In the genomic region with DNA sequence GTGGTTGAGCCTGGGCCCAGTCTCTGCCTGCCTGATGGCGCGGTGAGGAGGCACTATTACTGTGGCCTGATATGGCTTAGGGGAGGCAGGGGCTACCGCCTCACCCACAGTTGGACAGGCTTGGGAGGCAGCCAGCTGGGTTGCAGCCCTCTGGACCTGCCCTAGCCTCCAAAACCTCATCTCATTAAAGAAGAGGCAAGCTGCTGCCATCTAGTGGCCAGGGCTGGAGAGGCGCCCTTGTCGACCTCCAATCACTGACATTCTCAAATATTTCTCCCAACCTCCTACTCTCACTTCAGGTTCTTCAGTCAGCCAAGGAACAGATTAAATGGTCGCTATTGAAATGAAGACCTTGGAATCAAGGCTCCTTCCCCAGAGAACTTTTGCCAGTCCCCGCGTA, we compare ENCODE assay signal across 8 mouse cellular contexts. TPM values are rescaled to one million over a fixed set of nuclear protein-coding genes. Genes with fewer than 3 reads are reported as not detected.
A peak's percentile ranks its signal among the peaks of the same experiment; 100 is the strongest.
DNase-seq lines count a peak whose midpoint lies in the region; ATAC-seq and TF ChIP-seq lines count a peak whose summit lies in the region.

No protein-coding gene starts in this region.

- H3K36me3 ChIP-seq in hindbrain, embryonic 13.5 days, result no peaks in the 10 kb centered on the region

- peak; percentile 92 for TF ChIP-seq CTCF in left cerebral cortex, adult 2 months (IDR thresholded peaks at IDR 0.05)

- ATAC-seq in hindbrain, embryonic 13.5 days (ENCODE audit: low FRiP score), result peak; percentile 29; the same call in 1 of the 2 replicates

- H3K9ac ChIP-seq in hindbrain, embryonic 13.5 days, result no peak overlapping the region

- WGBS in hindbrain, embryonic 13.5 days, result 11% methylated on average over 8 of the region's 8 CpGs

- peaks cover 36% of the 10 kb centered on the region for H3K4me1 ChIP-seq in hindbrain, embryonic 13.5 days (replicated peaks)

- peak overlapping the region; percentile 83 for H3K4me2 ChIP-seq in hindbrain, embryonic 13.5 days

- no peaks in the 10 kb centered on the region for H3K9me3 ChIP-seq in hindbrain, embryonic 13.5 days

- H3K4me3 ChIP-seq in hindbrain, embryonic 13.5 days, result no peak overlapping the region
- H3K4me3 ChIP-seq in left cerebral cortex, adult 2 months, result no peak overlapping the region

- intact Hi-C loops in left cerebral cortex, adult 2 months (cut with DNase I), result loop anchor here (2.0 to 10.0 kb wide), 6 partner anchors 38 to 716 kb away; a partner anchor contains a TSS

- no peak overlapping the region for H3K27ac ChIP-seq in hindbrain, embryonic 13.5 days
- peak overlapping the region; percentile 81 for H3K27ac ChIP-seq in left cerebral cortex, adult 2 months

- DNase-seq in R1 (ENCODE audit: low read depth, low spot score), result peak; percentile 83
- DNase-seq in cerebellum, adult 8-10 months, result peak; percentile 82
- DNase-seq in frontal cortex, postnatal 14 days (ENCODE audit: low spot score in 2 of 2), result peak; percentile 46 to 62
- peak; percentile 65 to 71 for DNase-seq in left cerebral cortex, adult 2 months (ENCODE audit: extremely low spot score in 1 of 2, low spot score in 2 of 2)
- peak; percentile 86 for DNase-seq in lung, postnatal 4 days
- DNase-seq in right cerebral cortex, postnatal 10 days (ENCODE audit: low spot score in 2 of 2), result peak; percentile 77 to 87
- peak; percentile 89 for DNase-seq in urinary bladder, postnatal 14 days (ENCODE audit: low spot score)

- no peaks in the 10 kb centered on the region for H3K27me3 ChIP-seq in hindbrain, embryonic 13.5 days

RNA-seq across cellular contexts. Expression of a gene that starts 10.9 kb away (rescaled TPM):
- 27.3 and 31.7 TPM in 2 replicates for polyA plus RNA-seq in hindbrain, embryonic 13.5 days (2015; fragmentation: Nextera tagmentation; extraction: Ambion mirVana)
- 1 to 10 TPM; 4.8 to 5.0 TPM for total RNA-seq in left cerebral cortex, adult 2 months (2021)

RNA-seq across cellular contexts. Expression of a gene that starts 30.8 kb away (rescaled TPM):
- 69.8 and 72.6 TPM in 2 replicates for polyA plus RNA-seq in hindbrain, embryonic 13.5 days (2015; fragmentation: Nextera tagmentation; extraction: Ambion mirVana)
- 100 to 1,000 TPM; 281 to 290 TPM for total RNA-seq in left cerebral cortex, adult 2 months (2021)

RNA-seq across cellular contexts. Expression of a gene that starts 55.7 kb away (rescaled TPM):
- 92.9 and 100 TPM in 2 replicates for polyA plus RNA-seq in hindbrain, embryonic 13.5 days (2015; fragmentation: Nextera tagmentation; extraction: Ambion mirVana)
- total RNA-seq in left cerebral cortex, adult 2 months (2021), result 10 to 100 TPM; 28.6 to 30.0 TPM
